Mouse (Mus musculus) lung, embryonic 16.5 days (tissue): ENCODE data around the gene Prrc2b. TPM values are rescaled to one million over a fixed set of nuclear protein-coding genes. Genes with fewer than 3 reads are reported as not detected.

Experiments
- ATAC-seq: fragments of 200-750 bp; cut with Nextera tagmentation; 2 replicates; pipeline ENCODE4 v1.8.0; 2017; ENCODE audit warnings: low read depth, mild to moderate bottlenecking, moderate library complexity
- H3K27ac ChIP-seq: fragments of 300-500 bp; sonication (generic); 2 replicates; pipeline ENCODE4 v1.5.1; 2014; ENCODE audit warnings: mild to moderate bottlenecking, control low read depth, low read length
- H3K27me3 ChIP-seq: fragments of 300-500 bp; sonication (generic); 2 replicates; pipeline ENCODE4 v1.6.1; 2014; ENCODE audit warnings: low read depth, low read length, mixed read lengths; ENCODE audit not compliant: control insufficient read depth, insufficient read depth
- H3K36me3 ChIP-seq: fragments of 300-500 bp; sonication (generic); 2 replicates; pipeline ENCODE4 v1.6.1; 2014; ENCODE audit warnings: low read length; ENCODE audit not compliant: control insufficient read depth, insufficient read depth
- H3K4me1 ChIP-seq: fragments of 300-500 bp; sonication (generic); replicated peaks from 2 replicates; pipeline ENCODE4 v1.6.1; 2014; ENCODE audit warnings: low read length, mixed read lengths; ENCODE audit not compliant: control insufficient read depth, insufficient read depth
- H3K4me2 ChIP-seq: fragments of 300-500 bp; sonication (generic); 2 replicates; pipeline ENCODE4 v1.6.1; 2014; ENCODE audit warnings: low read depth, low read length, control low read depth
- H3K4me3 ChIP-seq: fragments of 300-500 bp; sonication (generic); 2 replicates; pipeline ENCODE4 v1.5.1; 2014; ENCODE audit warnings: mild to moderate bottlenecking, low read length, control low read depth
- H3K9ac ChIP-seq: fragments of 300-500 bp; sonication (generic); 2 replicates; pipeline ENCODE4 v1.6.1; 2014; ENCODE audit warnings: low read length, control low read depth
- H3K9me3 ChIP-seq: fragments of 300-500 bp; sonication (generic); 2 replicates; pipeline ENCODE4 v1.6.1; 2016; ENCODE audit warnings: low read length; ENCODE audit not compliant: control insufficient read depth
- WGBS: fragments of 180-500 bp; shearing (Covaris S2); extraction: QIAGEN DNeasy Blood & Tissue Kit; methylation state at CpG from one replicate; pipeline ENCODE4 v1.1.7; 2014; 5-methylcytosine and 5-hydroxymethylcytosine counted together
- polyA plus RNA-seq: library from polyadenylated mRNA; unstranded; fragments of >200 nt; fragmentation: Nextera tagmentation; extraction: Ambion mirVana; gene quantifications from 2 replicates; pipeline ENCODE4 v1.2.1, GENCODE M21; 2015

The Prrc2b gene
- polyA plus RNA-seq, 1 experiment from 2014 or later, result 26.9 TPM

GRCm38 (mm10) chr2:32163057-32163456 is 12.2 kb downstream of the Prrc2b start:
- WGBS, result 76% methylated on average over 3 of the region's 3 CpGs
- no peak overlapping the region for H3K9ac ChIP-seq
- no peaks in the 10 kb centered on the region for H3K9me3 ChIP-seq
- H3K4me1 ChIP-seq, result peaks cover 52% of the 10 kb centered on the region
- H3K4me2 ChIP-seq, result no peak overlapping the region
- H3K27me3 ChIP-seq, result no peaks in the 10 kb centered on the region
- no peak for ATAC-seq
- no peak overlapping the region for H3K4me3 ChIP-seq
- no peaks in the 10 kb centered on the region for H3K36me3 ChIP-seq
- H3K27ac ChIP-seq, result no peak overlapping the region

- Histone ChIP-seq H3K4me1 (peaks cover 45% of the 10 kb centered on the region), H3K4me2 (no peak overlapping the region), H3K27ac (no peak overlapping the region), H3K27me3 (no peaks in the 10 kb centered on the region), H3K9ac (no peak overlapping the region), H3K4me3 (no peak overlapping the region), H3K9me3 (no peaks in the 10 kb centered on the region), H3K36me3 (no peaks in the 10 kb centered on the region)
- 45% methylated on average over 12 of the region's 12 CpGs for WGBS
- ATAC-seq, result 0 out of 2 replicates have a peak, but pooled peaks have one; percentile 11
Observed at GRCm38 (mm10) chr2:32164503-32164902, 13.6 kb downstream of the Prrc2b start.

DNA sequence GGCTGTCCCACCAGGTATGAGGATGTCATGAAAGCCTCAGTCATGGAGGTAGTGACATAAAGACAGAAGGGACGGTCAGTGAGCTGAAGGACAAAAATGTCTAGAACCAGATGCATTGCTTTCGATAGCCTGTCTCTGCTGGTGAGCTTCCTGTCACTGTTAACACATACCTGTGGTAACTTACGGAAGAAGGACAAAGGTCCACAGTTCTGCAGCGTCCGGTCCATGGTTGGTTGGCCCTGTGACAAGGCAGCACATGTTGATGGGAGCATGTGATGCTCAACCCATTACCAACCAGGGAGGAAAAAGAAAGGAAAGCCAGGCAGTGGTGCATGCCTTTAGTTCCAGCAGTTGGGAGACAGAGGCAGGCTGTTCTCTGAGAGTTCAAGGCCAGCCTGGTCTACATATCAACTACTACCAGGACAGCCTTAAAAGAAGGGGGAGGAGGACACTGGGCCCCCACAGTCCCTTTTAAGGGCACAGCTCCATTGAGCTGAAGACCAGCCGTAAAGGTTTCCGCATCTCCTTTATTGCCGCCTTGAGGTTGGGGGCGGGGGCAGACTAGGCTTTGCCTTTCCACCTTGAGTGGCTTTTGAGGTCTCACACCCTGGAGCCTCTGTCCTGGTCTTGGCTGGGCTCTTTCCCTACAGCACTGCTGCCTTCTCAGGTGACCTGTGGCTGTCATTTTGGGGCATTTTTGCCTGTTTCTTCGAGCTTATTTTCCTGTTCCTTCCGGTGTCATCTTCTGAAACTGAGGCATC is 14.3 kb downstream of the Prrc2b start:
- Histone ChIP-seq H3K4me2 (no peak overlapping the region), H3K9me3 (no peaks in the 10 kb centered on the region), H3K4me1 (peaks cover 40% of the 10 kb centered on the region), H3K9ac (no peak overlapping the region), H3K36me3 (no peaks in the 10 kb centered on the region), H3K27me3 (no peaks in the 10 kb centered on the region), H3K4me3 (no peak overlapping the region), H3K27ac (no peak overlapping the region)
- 74% methylated on average over 11 of the region's 11 CpGs for WGBS
- no peak for ATAC-seq

- no peak overlapping the region for H3K9ac ChIP-seq
- WGBS, result 4% methylated on average over 10 of the region's 10 CpGs
- ATAC-seq, result no peak
- H3K4me3 ChIP-seq, result no peak overlapping the region
- no peaks in the 10 kb centered on the region for H3K27me3 ChIP-seq
- H3K4me1 ChIP-seq, result peaks cover 40% of the 10 kb centered on the region
- H3K9me3 ChIP-seq, result no peaks in the 10 kb centered on the region
- H3K36me3 ChIP-seq, result no peaks in the 10 kb centered on the region
- H3K27ac ChIP-seq, result peak overlapping the region; percentile 83; the same call in 1 of the 2 replicates
- H3K4me2 ChIP-seq, result peak overlapping the region; percentile 37
Observed at GRCm38 (mm10) chr2:32166581-32166980, 15.7 kb downstream of the Prrc2b start.

GRCm38 (mm10) chr2:32167034-32167770 is 16.3 kb downstream of the Prrc2b start:
- Histone ChIP-seq H3K9ac (peak overlapping the region; percentile 21; the same call in 1 of the 2 replicates), H3K27me3 (no peaks in the 10 kb centered on the region), H3K4me2 (peak overlapping the region; percentile 37), H3K9me3 (no peaks in the 10 kb centered on the region), H3K27ac (peak overlapping the region; percentile 83), H3K36me3 (no peaks in the 10 kb centered on the region), H3K4me3 (peak overlapping the region; percentile 4; the same call in 1 of the 2 replicates), H3K4me1 (peaks cover 40% of the 10 kb centered on the region)
- 17% methylated on average over 16 of the region's 16 CpGs for WGBS
- peak; percentile 30; the same call in 1 of the 2 replicates for ATAC-seq

DNA sequence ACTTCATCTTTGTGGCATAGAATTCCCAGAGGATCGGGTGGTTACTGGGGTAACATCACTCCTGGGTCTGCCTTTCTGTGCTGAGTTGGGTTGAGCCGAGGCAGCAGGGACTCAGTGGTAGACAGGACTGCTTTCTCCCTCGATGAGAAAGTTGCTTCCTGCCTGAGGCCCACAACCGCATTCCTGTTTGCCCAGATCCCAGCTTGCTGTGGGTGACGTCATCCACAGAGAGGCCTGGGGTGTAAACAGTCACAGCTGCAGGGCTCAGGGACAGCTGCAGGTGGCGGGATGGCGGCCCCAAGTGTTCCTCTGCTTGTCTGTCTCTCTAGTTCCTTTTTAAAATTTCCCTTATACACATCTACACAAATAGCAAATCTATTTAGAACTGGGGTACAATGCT is 16.9 kb downstream of the Prrc2b start:
- peaks cover 40% of the 10 kb centered on the region for H3K4me1 ChIP-seq
- WGBS, result 6% methylated on average over 7 of the region's 7 CpGs
- H3K4me2 ChIP-seq, result peak overlapping the region; percentile 37
- H3K9me3 ChIP-seq, result no peaks in the 10 kb centered on the region
- ATAC-seq, result peak; percentile 74
- H3K27me3 ChIP-seq, result no peaks in the 10 kb centered on the region
- 0 out of 2 replicates have a peak overlapping the region, but pooled peaks have one; percentile 4 for H3K4me3 ChIP-seq
- H3K36me3 ChIP-seq, result no peaks in the 10 kb centered on the region
- peak overlapping the region; percentile 83 for H3K27ac ChIP-seq
- H3K9ac ChIP-seq, result peak overlapping the region; percentile 21; the same call in 1 of the 2 replicates

DNA sequence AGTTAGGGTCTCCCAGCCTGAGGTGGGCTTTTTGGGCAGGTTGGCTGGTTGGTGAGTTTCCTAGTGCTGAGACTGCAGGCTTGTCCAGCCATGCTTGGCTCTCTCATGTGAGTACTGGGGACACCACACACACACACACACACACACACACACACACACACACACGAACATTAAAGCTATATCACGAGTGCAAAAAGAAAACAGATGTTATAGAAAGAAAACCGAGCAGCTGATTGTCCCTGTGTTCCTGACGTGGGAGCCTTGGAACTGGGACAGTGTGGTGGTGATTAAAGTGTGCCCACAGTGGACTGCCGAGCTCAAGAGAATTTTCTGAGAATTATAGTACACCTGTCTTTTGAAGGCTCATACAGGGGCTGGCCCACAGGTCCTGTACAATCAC is 18.4 kb downstream of the Prrc2b start:
- no peaks in the 10 kb centered on the region for H3K36me3 ChIP-seq
- no peaks in the 10 kb centered on the region for H3K9me3 ChIP-seq
- H3K4me3 ChIP-seq, result no peak overlapping the region
- no peak overlapping the region for H3K9ac ChIP-seq
- ATAC-seq, result no peak
- H3K27ac ChIP-seq, result no peak overlapping the region
- H3K27me3 ChIP-seq, result no peaks in the 10 kb centered on the region
- WGBS, result 61% methylated on average over 5 of the region's 5 CpGs
- H3K4me1 ChIP-seq, result peaks cover 49% of the 10 kb centered on the region
- no peak overlapping the region for H3K4me2 ChIP-seq

GRCm38 (mm10) chr2:32170010-32170409 is 19.1 kb downstream of the Prrc2b start:
- no peaks in the 10 kb centered on the region for H3K9me3 ChIP-seq
- H3K27ac ChIP-seq, result no peak overlapping the region
- no peak overlapping the region for H3K4me3 ChIP-seq
- no peaks in the 10 kb centered on the region for H3K36me3 ChIP-seq
- no peaks in the 10 kb centered on the region for H3K27me3 ChIP-seq
- no peak for ATAC-seq
- no peak overlapping the region for H3K9ac ChIP-seq
- H3K4me2 ChIP-seq, result no peak overlapping the region
- H3K4me1 ChIP-seq, result peaks cover 49% of the 10 kb centered on the region
- WGBS, result 71% methylated on average over 8 of the region's 8 CpGs

- H3K4me1 ChIP-seq, result peaks cover 42% of the 10 kb centered on the region
- H3K27ac ChIP-seq, result no peak overlapping the region
- H3K9me3 ChIP-seq, result no peaks in the 10 kb centered on the region
- H3K27me3 ChIP-seq, result no peaks in the 10 kb centered on the region
- H3K9ac ChIP-seq, result no peak overlapping the region
- WGBS, result 72% methylated on average over 14 of the region's 14 CpGs
- no peaks in the 10 kb centered on the region for H3K36me3 ChIP-seq
- no peak overlapping the region for H3K4me3 ChIP-seq
- no peak overlapping the region for H3K4me2 ChIP-seq
- ATAC-seq, result no peak
Observed at GRCm38 (mm10) chr2:32171658-32172433, 21.0 kb downstream of the Prrc2b start.
